In genomic region chr10:99681932-99682331, GRCm38 (mm10) we compare ENCODE assay signal across 24 mouse cellular contexts.
DNase-seq lines count a peak whose midpoint lies in the region; ATAC-seq and TF ChIP-seq lines count a peak whose summit lies in the region.
"Had no signal": no experiment of that assay in that cellular context is flagged by ENCODE, and none has a peak within 500 bp of the region (broad histone marks: within the 10 kb centered on the region; RNA-seq: fewer than 3 reads in every experiment).

No protein-coding gene starts in this region.

- peak overlapping the region; percentile 68 for H3K27ac ChIP-seq in hindbrain, embryonic 10.5 days
- no peak overlapping the region for H3K27ac ChIP-seq in hindbrain, postnatal 0 days
- peak overlapping the region; percentile 69 for H3K27ac ChIP-seq in hindbrain, embryonic 12.5 days
- peak overlapping the region; percentile 49; the same call in 1 of the 2 replicates for H3K27ac ChIP-seq in midbrain, embryonic 16.5 days (ENCODE audit: low read length)
- H3K27ac ChIP-seq: embryonic facial prominence, embryonic 13.5 days; heart, adult 2 months; heart, embryonic 15.5 days; intestine, embryonic 15.5 days; kidney, embryonic 15.5 days; limb, embryonic 12.5 days; liver, embryonic 12.5 days; lung, embryonic 15.5 days; stomach, postnatal 0 days had no signal

- H3K36me3 ChIP-seq in hindbrain, embryonic 10.5 days = no peaks in the 10 kb centered on the region
- H3K36me3 ChIP-seq in hindbrain, postnatal 0 days (ENCODE audit: insufficient read depth, low read length) = no peaks in the 10 kb centered on the region
- no peaks in the 10 kb centered on the region for H3K36me3 ChIP-seq in hindbrain, embryonic 12.5 days
- H3K36me3 ChIP-seq in midbrain, embryonic 16.5 days (ENCODE audit: control insufficient read depth, insufficient read depth, low read length) = no peaks in the 10 kb centered on the region
- H3K36me3 ChIP-seq: embryonic facial prominence, embryonic 13.5 days; heart, embryonic 15.5 days; intestine, embryonic 15.5 days; kidney, embryonic 15.5 days; limb, embryonic 12.5 days; liver, embryonic 12.5 days; lung, embryonic 15.5 days had no signal

- no peak overlapping the region for H3K9ac ChIP-seq in hindbrain, postnatal 0 days (replicated peaks; ENCODE audit: low read length)
- H3K9ac ChIP-seq in hindbrain, embryonic 12.5 days = no peak overlapping the region
- no peak overlapping the region for H3K9ac ChIP-seq in midbrain, embryonic 16.5 days (ENCODE audit: low read depth, low read length)
- H3K9ac ChIP-seq: embryonic facial prominence, embryonic 13.5 days; heart, embryonic 15.5 days; intestine, embryonic 15.5 days; kidney, embryonic 15.5 days; limb, embryonic 12.5 days; liver, embryonic 12.5 days; lung, embryonic 15.5 days had no signal

- H3K4me2 ChIP-seq in hindbrain, postnatal 0 days (ENCODE audit: low read depth, low read length) = no peak overlapping the region
- no peak overlapping the region for H3K4me2 ChIP-seq in hindbrain, embryonic 12.5 days (replicated peaks)
- H3K4me2 ChIP-seq in midbrain, embryonic 16.5 days (ENCODE audit: low read length) = no peak overlapping the region
- H3K4me2 ChIP-seq: embryonic facial prominence, embryonic 13.5 days; heart, embryonic 15.5 days; intestine, embryonic 15.5 days; kidney, embryonic 15.5 days; limb, embryonic 12.5 days; liver, embryonic 12.5 days; lung, embryonic 15.5 days had no signal

- WGBS in hindbrain, embryonic 10.5 days = 49% methylated on average over 4 of the region's 4 CpGs
- 46% methylated on average over 4 of the region's 4 CpGs for WGBS in hindbrain, postnatal 0 days
- 45% methylated on average over 4 of the region's 4 CpGs for WGBS in hindbrain, embryonic 12.5 days
- 33% methylated on average over 4 of the region's 4 CpGs for WGBS in midbrain, embryonic 16.5 days

- no peak for TF ChIP-seq CTCF in hindbrain, postnatal 0 days (IDR thresholded peaks at IDR 0.05; ENCODE audit: low read depth)

- H3K27me3 ChIP-seq in hindbrain, embryonic 10.5 days (ENCODE audit: insufficient read depth, poor library complexity, severe bottlenecking) = no peaks in the 10 kb centered on the region
- H3K27me3 ChIP-seq in hindbrain, postnatal 0 days (ENCODE audit: insufficient read depth, low read length) = no peaks in the 10 kb centered on the region
- H3K27me3 ChIP-seq in hindbrain, embryonic 12.5 days = no peaks in the 10 kb centered on the region
- H3K27me3 ChIP-seq in midbrain, embryonic 16.5 days (ENCODE audit: control insufficient read depth, insufficient read depth, low read depth, low read length) = no peaks in the 10 kb centered on the region
- H3K27me3 ChIP-seq: embryonic facial prominence, embryonic 13.5 days; heart, embryonic 15.5 days; intestine, embryonic 15.5 days; kidney, embryonic 15.5 days; limb, embryonic 12.5 days; liver, embryonic 12.5 days; lung, embryonic 15.5 days had no signal

- peaks cover 27% of the 10 kb centered on the region for H3K4me1 ChIP-seq in hindbrain, embryonic 10.5 days (replicated peaks)
- no peaks in the 10 kb centered on the region for H3K4me1 ChIP-seq in hindbrain, postnatal 0 days (ENCODE audit: insufficient read depth, low read length)
- no peaks in the 10 kb centered on the region for H3K4me1 ChIP-seq in hindbrain, embryonic 12.5 days
- peaks cover 4% of the 10 kb centered on the region; the same call in 1 of the 2 replicates for H3K4me1 ChIP-seq in midbrain, embryonic 16.5 days (ENCODE audit: control insufficient read depth, insufficient read depth, low read length)
- H3K4me1 ChIP-seq: embryonic facial prominence, embryonic 13.5 days; intestine, embryonic 15.5 days; liver, embryonic 12.5 days had no signal

- no peak for ATAC-seq in hindbrain, postnatal 0 days
- ATAC-seq in hindbrain, embryonic 12.5 days (ENCODE audit: low FRiP score) = peak; percentile 70
- ATAC-seq in midbrain, embryonic 16.5 days = no peak
- ATAC-seq: intestine, embryonic 15.5 days; liver, embryonic 12.5 days had no signal

- no peak overlapping the region for H3K4me3 ChIP-seq in hindbrain, embryonic 10.5 days
- no peak overlapping the region for H3K4me3 ChIP-seq in hindbrain, postnatal 0 days (ENCODE audit: low read length)
- no peak overlapping the region for H3K4me3 ChIP-seq in hindbrain, embryonic 12.5 days
- H3K4me3 ChIP-seq in midbrain, embryonic 16.5 days (ENCODE audit: low read depth, low read length) = no peak overlapping the region
- H3K4me3 ChIP-seq: embryonic facial prominence, embryonic 13.5 days; heart, adult 2 months; heart, embryonic 15.5 days; intestine, embryonic 15.5 days; kidney, embryonic 15.5 days; limb, embryonic 12.5 days; liver, embryonic 12.5 days; lung, embryonic 15.5 days had no signal

- DNase-seq in hindbrain, embryonic 10.5 days (ENCODE audit: low spot score) = no peak
- DNase-seq in hindbrain, postnatal 0 days (ENCODE audit: low spot score) = no peak
- peak; percentile 41 to 48 for DNase-seq in B cell, adult 2 months
- no peak for DNase-seq in heart, adult 11 months
- DNase-seq in adrenal gland, postnatal 14 days = no peak
- DNase-seq in layer of hippocampus, adult 11-12 months (ENCODE audit: low spot score) = no peak
- DNase-seq: adrenal gland, adult 2 months; cerebellum, postnatal 14 days; gastrocnemius, postnatal 14 days; heart, adult 2 months; heart, postnatal 4 days; kidney, postnatal 4 days; lung, postnatal 4 days; thymus, postnatal 14 days had no signal

- H3K9me3 ChIP-seq in hindbrain, embryonic 10.5 days = no peaks in the 10 kb centered on the region
- no peaks in the 10 kb centered on the region for H3K9me3 ChIP-seq in hindbrain, postnatal 0 days (ENCODE audit: low read length)
- H3K9me3 ChIP-seq in hindbrain, embryonic 12.5 days (replicated peaks) = no peaks in the 10 kb centered on the region
- no peaks in the 10 kb centered on the region for H3K9me3 ChIP-seq in midbrain, embryonic 16.5 days (replicated peaks; ENCODE audit: control insufficient read depth, low read length, poor library complexity, severe bottlenecking)
- H3K9me3 ChIP-seq: embryonic facial prominence, embryonic 13.5 days; heart, embryonic 15.5 days; intestine, embryonic 15.5 days; kidney, embryonic 15.5 days; limb, embryonic 12.5 days; liver, embryonic 12.5 days; lung, embryonic 15.5 days had no signal

Comparison
In these comparisons a context has a peak if more than half of its experiments do, and no peak if none do; other contexts are left out.
1. DNase-seq: peak in B cell, adult 2 months (2 of 2); none in hindbrain, embryonic 10.5 days (single experiment), hindbrain, postnatal 0 days (single experiment), heart, adult 11 months (single experiment), adrenal gland, postnatal 14 days (single experiment) and layer of hippocampus, adult 11-12 months (single experiment).